Mouse (Mus musculus) layer of hippocampus, adult 11-12 months (tissue): Measurements from ENCODE around the gene Trmt1.

Experiments used
- DNase-seq: peaks from one replicate; pipeline ENCODE4 v3.0.0; 2022; ENCODE audit warnings: low spot score

Gene Trmt1

GRCm38 (mm10) chr8:84686191-84687002 is at the start of gene Trmt1:
Gene Trmt1, plus strand, starts transcription at chr8:84686307.
- no peak for DNase-seq

GRCm38 (mm10) chr8:84637946-84638554 is 48.1 kb upstream of the Trmt1 start:
- no peak for DNase-seq

GRCm38 (mm10) chr8:84638555-84639161 is 47.4 kb upstream of the Trmt1 start:
- DNase-seq, result no peak

GRCm38 (mm10) chr8:84639162-84640009 is 46.7 kb upstream of the Trmt1 start:
- peak; percentile 96 for DNase-seq

GRCm38 (mm10) chr8:84640010-84640588 is 46.0 kb upstream of the Trmt1 start:
- no peak for DNase-seq

GRCm38 (mm10) chr8:84640617-84641294 is 45.4 kb upstream of the Trmt1 start:
- DNase-seq, result no peak

- DNase-seq, result no peak
Measured at GRCm38 (mm10) chr8:84641578-84642361, 44.3 kb upstream of the Trmt1 start.

- no peak for DNase-seq
Measured at GRCm38 (mm10) chr8:84643019-84643418, 43.1 kb upstream of the Trmt1 start.

GRCm38 (mm10) chr8:84646800-84647199 is 39.3 kb upstream of the Trmt1 start:
- DNase-seq, result no peak

- no peak for DNase-seq
Measured at GRCm38 (mm10) chr8:84647461-84647901, 38.6 kb upstream of the Trmt1 start.

GRCm38 (mm10) chr8:84650213-84650612 is 35.9 kb upstream of the Trmt1 start:
- DNase-seq, result no peak

GRCm38 (mm10) chr8:84653092-84653631 is 32.9 kb upstream of the Trmt1 start:
- no peak for DNase-seq

- DNase-seq, result no peak
Measured at GRCm38 (mm10) chr8:84654597-84654996, 31.5 kb upstream of the Trmt1 start.

GRCm38 (mm10) chr8:84655336-84656190 is 30.5 kb upstream of the Trmt1 start:
- DNase-seq, result no peak

GRCm38 (mm10) chr8:84656191-84656525 is 29.9 kb upstream of the Trmt1 start:
- DNase-seq, result no peak

GRCm38 (mm10) chr8:84656641-84657126 is 29.4 kb upstream of the Trmt1 start:
- no peak for DNase-seq

- no peak for DNase-seq
Measured at GRCm38 (mm10) chr8:84657203-84657602, 28.9 kb upstream of the Trmt1 start.

- DNase-seq, result no peak
Measured at GRCm38 (mm10) chr8:84657680-84658079, 28.4 kb upstream of the Trmt1 start.

- no peak for DNase-seq
Measured at GRCm38 (mm10) chr8:84658951-84659350, 27.2 kb upstream of the Trmt1 start.
